Mouse (Mus musculus): ENCODE measurements around the gene Abtb2.

- TF ChIP-seq EP300 (IDR thresholded peaks at IDR 0.05; ENCODE audit: insufficient read depth, low read depth, low read length) (no peak), POLR2A (IDR thresholded peaks at IDR 0.05; ENCODE audit: insufficient read depth, low read length) (no peak), CTCF (IDR thresholded peaks at IDR 0.05; ENCODE audit: low read depth, low read length) (no peak)
Observed at GRCm38 (mm10) chr2:103692810-103693209, 126.7 kb downstream of the Abtb2 start.
